Mouse (Mus musculus) thymus, postnatal 4 days (tissue): ENCODE data around the gene Slc7a6.
"Not testable (repeated sequence)": the region's sequence is repeated elsewhere in the genome, so short reads cannot be mapped to it uniquely, and the experiment has no call there.

Experiments used
- DNase-seq: peaks from one replicate; pipeline ENCODE4 v3.0.0; 2021

Slc7a6 gene

DNA sequence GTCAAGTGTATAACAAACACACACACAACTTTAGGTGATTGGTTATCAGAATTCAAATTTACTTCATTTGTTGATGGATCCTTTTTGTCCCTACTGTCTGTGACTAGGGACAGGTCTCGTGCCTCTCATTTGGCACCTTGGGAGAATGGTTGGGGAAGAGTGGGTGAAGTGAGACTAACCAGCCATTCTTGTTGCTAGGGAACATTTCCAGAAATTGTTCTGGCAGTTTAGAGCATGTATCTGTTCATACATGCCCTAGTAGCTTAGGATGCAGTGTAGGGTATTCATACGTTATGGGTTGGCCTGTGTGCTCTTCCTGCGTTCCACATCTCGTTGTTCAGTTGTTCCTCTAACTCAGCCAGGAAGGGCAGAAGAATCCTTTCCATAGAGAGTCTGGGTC is 20.5 kb downstream of the Slc7a6 start:
- DNase-seq, result no peak

DNA sequence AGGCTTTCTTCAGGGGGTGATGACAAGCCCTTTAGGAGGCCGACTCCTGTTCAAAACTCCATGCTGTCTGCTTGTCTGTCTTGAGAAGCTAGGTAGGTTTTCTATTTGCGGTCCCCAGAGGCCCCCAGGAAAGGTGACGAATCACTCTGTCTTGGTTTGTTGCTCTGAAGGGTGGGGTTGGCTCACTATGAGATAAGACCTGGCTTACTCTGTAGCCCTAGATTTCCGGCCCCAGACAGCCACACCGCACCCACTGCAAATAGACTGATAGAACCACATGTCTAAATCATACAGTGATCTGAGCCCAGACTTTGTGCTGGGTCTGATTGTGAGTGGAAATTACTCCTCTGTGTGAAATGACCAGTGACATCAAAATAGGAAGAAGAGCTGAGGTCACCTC is 23.0 kb downstream of the Slc7a6 start:
- DNase-seq, result no peak

DNA sequence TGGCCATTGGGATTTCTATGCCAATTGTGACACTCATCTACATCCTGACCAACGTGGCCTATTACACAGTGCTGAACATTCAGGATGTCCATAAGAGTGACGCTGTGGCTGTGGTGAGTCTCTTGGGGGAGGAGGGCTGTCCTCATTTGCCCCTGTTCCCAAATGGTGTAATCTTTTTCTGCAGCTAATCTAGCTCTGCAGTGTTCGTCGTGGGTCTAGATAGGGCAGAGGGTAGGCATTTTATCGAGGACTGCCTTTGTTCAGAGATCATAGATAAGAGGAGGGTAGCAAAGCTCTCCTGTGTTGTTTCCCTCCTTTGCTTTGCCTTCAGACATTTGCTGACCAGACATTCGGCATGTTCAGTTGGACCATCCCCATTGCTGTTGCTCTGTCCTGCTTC is 24.5 kb downstream of the Slc7a6 start:
- no peak for DNase-seq

DNA sequence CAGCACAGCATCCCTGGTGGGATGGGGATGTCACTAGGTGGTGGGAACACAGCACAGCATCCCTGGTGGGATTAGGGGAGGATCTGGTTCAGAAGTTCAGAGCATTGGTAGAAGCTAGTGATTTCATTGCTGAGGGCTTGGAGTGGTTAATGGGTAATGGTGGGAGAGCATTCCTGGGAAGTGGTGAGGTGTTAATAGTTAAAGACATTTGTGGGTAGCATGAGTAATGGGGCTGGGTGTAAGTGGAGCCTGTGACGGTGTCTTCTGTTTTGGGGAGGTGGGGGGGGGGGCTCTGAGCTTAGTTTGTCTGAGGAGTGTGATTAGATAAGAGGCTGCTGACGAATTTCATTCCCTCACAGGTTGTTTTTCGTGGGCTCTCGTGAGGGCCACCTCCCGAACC is 25.4 kb downstream of the Slc7a6 start:
- no peak for DNase-seq

DNA sequence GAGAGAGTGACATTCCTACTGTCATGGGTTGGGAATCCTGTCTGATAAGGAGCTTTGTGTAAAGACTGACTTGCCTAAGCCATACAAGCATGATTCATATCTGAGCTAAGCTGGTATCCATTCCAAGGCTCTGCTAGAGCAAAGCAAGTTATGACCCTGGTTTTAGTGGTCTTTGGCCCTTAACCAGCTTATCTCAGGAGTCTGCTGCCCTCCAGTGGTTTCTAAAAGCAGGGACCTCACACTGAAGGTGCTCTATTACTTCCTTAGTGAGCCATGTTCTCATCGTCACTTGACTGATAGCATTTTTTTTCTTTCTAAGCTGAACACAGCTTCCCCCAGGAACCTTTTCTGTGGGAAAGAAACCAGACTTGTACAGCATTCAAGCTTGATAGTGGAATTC is 30.1 kb downstream of the Slc7a6 start:
- peak; percentile 52 for DNase-seq

DNA sequence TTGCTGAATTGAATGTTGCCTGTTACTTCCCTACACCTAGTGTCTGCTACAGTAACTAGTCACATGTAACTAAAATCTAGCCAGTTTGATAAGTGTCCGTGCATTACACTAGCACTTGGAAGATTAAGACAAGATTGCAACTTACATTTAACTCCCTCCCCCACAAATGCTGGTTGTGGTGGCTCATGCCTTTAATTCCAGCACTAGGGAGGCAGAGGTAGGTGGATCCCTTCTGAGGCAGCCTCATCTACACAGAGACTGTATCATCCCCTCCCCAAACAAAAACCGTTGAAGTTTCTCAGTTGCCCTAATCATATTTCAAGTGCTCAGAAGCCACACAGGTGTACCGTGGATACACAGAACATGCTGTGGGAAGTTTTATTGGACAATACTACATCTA is 30.9 kb downstream of the Slc7a6 start:
- DNase-seq, result not testable (repeated sequence)

DNA sequence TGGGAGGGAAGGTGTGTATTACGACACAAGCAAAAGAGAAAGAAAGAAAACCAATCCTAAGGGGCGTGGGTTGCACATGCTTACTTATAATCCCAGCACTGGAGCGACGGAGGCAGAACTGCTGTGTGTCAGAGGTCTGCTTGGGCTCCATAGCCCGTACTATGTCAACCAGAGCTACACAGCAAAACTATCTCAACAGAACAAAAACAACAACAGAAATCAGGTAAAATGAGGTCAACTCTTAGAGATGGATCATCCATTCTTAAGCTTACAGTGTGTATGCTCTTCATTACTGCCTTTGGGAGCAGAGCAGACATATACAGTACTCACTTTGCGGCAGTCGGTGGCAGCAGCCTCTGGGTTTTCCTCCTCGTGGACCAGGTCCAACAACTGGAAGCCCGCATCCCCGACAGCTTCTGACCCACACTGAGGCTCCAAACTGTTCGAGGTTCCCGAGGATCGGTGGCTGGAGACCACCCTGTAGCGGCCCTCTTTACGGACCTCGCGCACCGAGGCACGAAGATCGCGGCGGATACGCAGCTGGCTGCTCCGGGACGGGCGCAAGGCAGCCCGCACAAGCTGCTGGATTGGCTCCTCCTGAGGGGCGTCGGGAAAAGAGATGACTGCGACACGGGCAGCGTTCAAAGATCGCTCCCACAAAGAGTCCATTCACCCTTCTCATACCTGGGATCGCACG is 41.5 kb downstream of the Slc7a6 start:
- peak; percentile 65 for DNase-seq

DNA sequence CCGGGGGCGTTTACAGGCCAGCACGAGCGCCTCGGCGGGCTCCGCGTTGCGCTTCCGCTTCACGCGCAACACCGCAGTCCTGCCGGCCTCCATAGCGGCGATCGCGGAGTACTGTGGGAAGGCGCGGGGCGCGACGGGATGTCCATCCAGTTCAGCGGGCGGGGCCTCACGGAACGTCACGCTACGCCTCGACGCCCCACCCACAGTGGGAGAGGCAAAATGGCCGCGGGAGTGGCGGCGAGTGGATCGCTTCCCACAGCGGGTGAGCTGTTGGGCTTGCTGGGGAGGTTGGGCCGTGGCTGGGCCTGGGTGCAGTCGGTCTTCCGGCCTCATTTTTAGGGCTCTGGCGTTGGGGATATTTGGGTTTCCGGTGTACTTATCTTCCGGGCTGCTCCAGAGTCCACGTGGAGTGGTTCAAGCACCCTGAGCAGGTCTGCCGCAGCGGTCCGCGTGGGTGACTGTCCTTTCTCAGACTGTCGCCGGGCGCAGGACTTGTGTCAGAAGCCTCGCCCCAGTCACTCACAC is 42.2 kb downstream of the Slc7a6 start, which contains the start of the genes Slc7a6os and Prmt7:
TSS of gene Slc7a6os (minus strand) at position 115 of the 525 bp plus-strand sequence.
TSS of gene Prmt7 (plus strand) at position 116 of the 525 bp plus-strand sequence.
- DNase-seq, result peak; percentile 96

DNA sequence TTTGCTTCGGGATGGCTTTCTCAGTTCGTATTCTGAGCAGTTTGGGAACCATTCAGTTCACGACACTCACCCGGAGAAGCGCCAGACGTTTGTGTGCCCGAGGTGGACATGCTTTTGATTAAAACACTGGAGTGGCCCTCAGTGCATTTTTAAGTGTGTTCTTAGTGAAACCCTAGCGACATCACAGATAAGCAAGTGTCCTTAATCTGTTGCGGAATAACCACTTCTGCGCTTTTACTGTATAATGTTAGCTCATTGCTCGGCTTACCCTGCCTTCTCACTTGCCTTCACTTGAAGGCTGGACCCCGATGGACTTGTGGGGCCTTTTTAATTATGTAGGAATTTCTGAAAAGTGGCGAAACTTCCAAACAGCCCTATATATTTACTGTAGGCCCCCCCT is 42.8 kb downstream of the Slc7a6 start:
- DNase-seq, result no peak

DNA sequence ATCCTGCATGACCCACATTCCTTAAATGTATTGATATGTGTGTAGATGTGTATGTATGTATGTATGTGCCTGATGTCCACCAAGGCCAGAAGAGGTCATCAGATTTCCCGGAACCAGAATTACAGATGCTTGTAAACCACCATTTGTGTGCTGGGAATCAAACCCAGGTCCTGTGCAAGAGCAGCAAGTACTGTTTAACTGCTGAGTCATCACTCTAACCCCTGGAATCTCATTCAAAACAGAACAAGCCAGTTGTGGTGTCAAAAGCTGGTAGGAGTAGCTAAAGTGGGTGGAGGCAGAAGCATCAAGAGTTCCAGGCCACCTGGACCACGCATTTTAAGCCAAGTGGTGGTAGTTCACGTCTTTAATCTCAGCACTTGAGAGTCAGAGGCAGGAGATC is 45.3 kb downstream of the Slc7a6 start:
- no peak for DNase-seq

DNA sequence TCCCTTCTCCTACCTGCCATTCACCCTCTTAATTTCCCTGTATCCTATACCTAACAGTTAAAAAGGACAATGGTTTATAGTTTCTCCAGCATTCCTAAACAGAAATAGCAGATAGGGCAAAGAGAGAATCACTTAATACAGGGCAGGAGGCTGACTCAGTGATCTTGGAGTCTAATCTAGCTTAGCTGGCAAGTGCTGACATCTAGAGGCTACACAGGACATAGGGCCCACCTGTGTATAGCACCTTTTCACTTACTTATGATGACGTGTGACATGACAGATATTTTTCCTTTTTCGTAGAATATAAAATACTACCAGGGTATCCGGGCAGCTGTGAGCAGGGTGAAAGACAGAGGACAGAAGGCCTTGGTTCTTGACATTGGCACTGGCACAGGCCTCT is 51.0 kb downstream of the Slc7a6 start:
- no peak for DNase-seq

DNA sequence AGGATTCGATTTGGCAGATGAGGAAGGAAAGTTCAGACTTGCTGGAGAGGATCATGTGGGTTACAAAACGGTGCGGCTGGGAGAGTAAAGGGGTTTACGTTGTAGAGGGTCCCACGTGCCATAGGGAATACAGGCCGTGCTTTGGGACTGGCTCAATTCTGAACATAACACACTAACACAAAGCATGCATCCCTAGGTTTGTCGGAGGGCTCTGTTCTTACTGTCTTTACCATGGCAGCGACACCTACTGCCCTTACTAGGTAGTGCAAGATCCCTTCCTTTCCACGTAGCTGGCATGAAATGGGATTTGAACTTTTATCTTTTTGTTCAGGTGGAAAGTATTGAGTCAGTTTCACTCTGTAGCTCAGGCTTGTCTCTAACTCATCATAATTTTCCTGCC is 57.9 kb downstream of the Slc7a6 start:
- DNase-seq, result peak; percentile 71

DNA sequence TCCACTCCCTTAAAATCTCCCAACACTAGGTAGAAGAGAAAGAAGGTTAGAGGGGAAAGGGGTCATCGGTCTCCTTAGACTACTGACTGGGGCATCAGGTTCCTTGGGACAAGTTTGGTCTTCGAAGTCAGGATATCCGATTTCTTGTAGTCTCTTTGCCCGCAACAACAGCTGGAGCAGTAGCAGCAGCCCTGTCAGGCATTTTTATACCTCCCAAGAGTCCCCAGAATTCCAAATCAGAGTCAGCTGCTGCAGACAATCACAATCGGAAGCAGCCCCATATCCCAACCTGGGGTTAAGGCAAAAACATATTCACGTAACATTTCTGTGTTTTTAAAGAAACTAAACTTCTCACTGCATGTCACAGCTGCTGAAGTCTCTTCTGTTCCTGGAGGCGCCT is 62.9 kb downstream of the Slc7a6 start:
- DNase-seq, result no peak

DNA sequence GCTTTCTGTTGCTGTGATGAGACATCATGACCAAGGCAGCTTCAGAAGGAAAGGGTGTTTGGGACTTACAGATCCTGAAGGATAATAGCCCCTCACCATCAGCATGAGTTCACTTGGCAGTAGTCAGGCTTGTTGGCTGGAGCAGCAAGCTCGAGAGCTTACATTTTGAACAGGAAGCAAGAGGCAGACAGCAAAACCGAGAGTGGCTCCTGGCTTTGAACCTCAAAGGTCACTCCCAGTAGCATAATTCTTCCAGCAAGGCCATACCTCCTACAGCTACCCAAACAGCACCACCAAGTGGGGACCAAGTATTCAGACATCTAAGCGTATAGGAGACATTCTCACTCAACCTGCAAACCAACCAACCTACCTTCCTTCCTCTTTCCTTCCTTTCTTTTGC is 64.1 kb downstream of the Slc7a6 start:
- DNase-seq, result no peak

DNA sequence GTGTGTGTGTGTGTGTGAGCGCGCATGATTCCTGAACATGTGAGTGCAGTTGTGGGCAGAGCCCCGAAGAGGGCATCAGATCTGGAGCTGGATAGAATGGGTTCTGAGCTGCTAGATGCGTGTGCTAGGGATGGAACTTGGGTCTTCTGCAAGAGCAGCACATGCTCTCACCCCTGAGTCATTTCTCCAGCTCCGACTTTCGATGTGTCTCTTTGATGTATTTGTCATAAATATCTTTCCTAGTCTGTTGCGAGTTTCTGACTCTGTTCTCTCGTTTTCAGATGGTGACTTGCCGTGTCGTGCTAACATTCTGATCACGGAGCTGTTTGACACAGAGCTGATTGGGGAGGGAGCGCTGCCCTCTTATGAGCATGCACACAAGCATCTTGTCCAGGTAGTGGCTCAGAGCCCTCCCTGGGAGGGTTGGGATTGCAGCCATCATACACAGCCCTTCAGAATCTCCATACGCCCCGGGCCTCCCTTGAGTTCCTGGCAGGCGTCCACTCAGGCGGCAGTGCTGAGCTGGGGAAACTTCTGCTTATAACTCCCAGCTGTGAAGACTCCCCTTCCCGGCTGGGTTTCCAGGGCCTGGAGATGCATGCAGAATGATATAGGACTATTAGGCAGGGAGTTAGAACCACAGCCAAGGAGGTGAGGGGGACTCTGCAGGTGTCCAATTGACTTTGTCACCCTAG is 66.1 kb downstream of the Slc7a6 start:
- DNase-seq, result no peak

DNA sequence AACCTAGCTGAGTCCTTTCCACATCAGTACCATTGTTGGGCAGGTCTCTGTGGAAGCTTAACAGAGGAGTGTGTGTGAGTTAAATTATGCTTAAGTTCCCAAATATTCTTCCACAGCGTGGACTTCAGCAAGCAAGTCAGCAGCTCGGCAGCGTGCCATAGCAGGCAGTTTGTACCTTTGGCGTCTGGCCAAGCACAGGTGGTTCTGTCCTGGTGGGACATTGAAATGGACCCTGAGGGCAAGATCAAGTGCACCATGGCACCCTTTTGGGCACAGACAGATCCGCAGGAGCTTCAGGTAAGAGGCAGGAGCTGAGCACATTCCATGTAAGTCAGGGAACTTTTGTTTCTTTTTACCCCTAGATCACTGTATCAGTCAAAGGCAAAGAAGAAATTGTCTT is 68.4 kb downstream of the Slc7a6 start:
- no peak for DNase-seq
